Mouse (Mus musculus): ENCODE data around the gene Syvn1. TPM values are rescaled to one million over a fixed set of nuclear protein-coding genes. Genes with fewer than 3 reads are reported as not detected.

Syvn1 gene
- polyA plus RNA-seq, 1 experiment from 2014 or later: 32.8 TPM

- Histone ChIP-seq H3K4me2 (replicated peaks; ENCODE audit: low read depth, low read length) (peak within 1 kb of the TSS; percentile 90), H3K4me3 (ENCODE audit: low read length) (peak within 1 kb of the TSS; percentile 71), H3K4me1 (ENCODE audit: control insufficient read depth, insufficient read depth, low read length) (peaks cover 14% of the 10 kb centered on the region), H3K27me3 (ENCODE audit: control insufficient read depth, insufficient read depth, low read length) (no peaks in the 10 kb centered on the region), H3K9me3 (ENCODE audit: control insufficient read depth, low read length) (no peaks in the 10 kb centered on the region), H3K27ac (ENCODE audit: low read depth, low read length) (peak within 1 kb of the TSS; percentile 71), H3K9ac (ENCODE audit: low read depth, low read length) (peak within 1 kb of the TSS; percentile 76), H3K36me3 (ENCODE audit: control insufficient read depth, insufficient read depth, low read length) (peaks cover 54% of the 10 kb centered on the region)
- peak; percentile 90 for ATAC-seq (ENCODE audit: low FRiP score, low TSS enrichment)
- WGBS: under 1% methylated on average over 58 of the region's 58 CpGs
Observed at GRCm38 (mm10) chr19:6084478-6085248, 38.3 kb downstream of the Syvn1 start, which contains the start of the genes Zfpl1 and Cdca5. TSS of gene Zfpl1 (minus strand) at chr19:6084956. TSS of gene Cdca5 (plus strand) at chr19:6084983.

GRCm38 (mm10) chr19:6085417-6085879, 39.1 kb downstream of the Syvn1 start:
- peaks cover 56% of the 10 kb centered on the region for H3K36me3 ChIP-seq (ENCODE audit: control insufficient read depth, insufficient read depth, low read length)
- H3K27me3 ChIP-seq (ENCODE audit: control insufficient read depth, insufficient read depth, low read length): no peaks in the 10 kb centered on the region
- ATAC-seq (ENCODE audit: low FRiP score, low TSS enrichment): peak; percentile 88
- H3K9ac ChIP-seq (ENCODE audit: low read depth, low read length): peak overlapping the region; percentile 76
- H3K27ac ChIP-seq (ENCODE audit: low read depth, low read length): no peak overlapping the region
- H3K4me3 ChIP-seq (ENCODE audit: low read length): peak overlapping the region; percentile 71
- peaks cover 14% of the 10 kb centered on the region for H3K4me1 ChIP-seq (ENCODE audit: control insufficient read depth, insufficient read depth, low read length)
- peak overlapping the region; percentile 63 for H3K4me2 ChIP-seq (replicated peaks; ENCODE audit: low read depth, low read length)
- 1% methylated on average over 17 of the region's 17 CpGs for WGBS
- H3K9me3 ChIP-seq (ENCODE audit: control insufficient read depth, low read length): no peaks in the 10 kb centered on the region

GRCm38 (mm10) chr19:6088841-6089240, 42.5 kb downstream of the Syvn1 start:
- Histone ChIP-seq H3K36me3 (ENCODE audit: control insufficient read depth, insufficient read depth, low read length) (peaks cover 58% of the 10 kb centered on the region), H3K4me1 (ENCODE audit: control insufficient read depth, insufficient read depth, low read length) (peaks cover 9% of the 10 kb centered on the region), H3K27me3 (ENCODE audit: control insufficient read depth, insufficient read depth, low read length) (no peaks in the 10 kb centered on the region), H3K4me2 (replicated peaks; ENCODE audit: low read depth, low read length) (no peak overlapping the region), H3K9ac (ENCODE audit: low read depth, low read length) (no peak overlapping the region), H3K4me3 (ENCODE audit: low read length) (no peak overlapping the region), H3K27ac (ENCODE audit: low read depth, low read length) (no peak overlapping the region), H3K9me3 (ENCODE audit: control insufficient read depth, low read length) (no peaks in the 10 kb centered on the region)
- 94% methylated on average over 13 of the region's 13 CpGs for WGBS
- no peak for ATAC-seq (ENCODE audit: low FRiP score, low TSS enrichment)

GRCm38 (mm10) chr19:6094119-6094518, 47.7 kb downstream of the Syvn1 start, which contains the start of gene AC131692.1:
TSS of gene AC131692.1 (plus strand) at chr19:6094419.
- Histone ChIP-seq H3K27me3 (ENCODE audit: control insufficient read depth, insufficient read depth, low read length) (no peaks in the 10 kb centered on the region), H3K9me3 (ENCODE audit: control insufficient read depth, low read length) (no peaks in the 10 kb centered on the region), H3K4me3 (ENCODE audit: low read length) (no peak within 1 kb of the TSS), H3K27ac (ENCODE audit: low read depth, low read length) (no peak within 1 kb of the TSS), H3K4me2 (replicated peaks; ENCODE audit: low read depth, low read length) (no peak within 1 kb of the TSS), H3K36me3 (ENCODE audit: control insufficient read depth, insufficient read depth, low read length) (peaks cover 55% of the 10 kb centered on the region), H3K9ac (ENCODE audit: low read depth, low read length) (no peak within 1 kb of the TSS), H3K4me1 (ENCODE audit: control insufficient read depth, insufficient read depth, low read length) (no peaks in the 10 kb centered on the region)
- no peak for ATAC-seq (ENCODE audit: low FRiP score, low TSS enrichment)
- WGBS: 91% methylated on average over 7 of the region's 7 CpGs

- Histone ChIP-seq H3K4me2 (replicated peaks; ENCODE audit: low read depth, low read length) (no peak overlapping the region), H3K27me3 (ENCODE audit: control insufficient read depth, insufficient read depth, low read length) (no peaks in the 10 kb centered on the region), H3K9me3 (ENCODE audit: control insufficient read depth, low read length) (no peaks in the 10 kb centered on the region), H3K9ac (ENCODE audit: low read depth, low read length) (no peak overlapping the region), H3K4me1 (ENCODE audit: control insufficient read depth, insufficient read depth, low read length) (no peaks in the 10 kb centered on the region), H3K36me3 (ENCODE audit: control insufficient read depth, insufficient read depth, low read length) (peaks cover 22% of the 10 kb centered on the region), H3K4me3 (ENCODE audit: low read length) (no peak overlapping the region), H3K27ac (ENCODE audit: low read depth, low read length) (no peak overlapping the region)
- 94% methylated on average over 3 of the region's 3 CpGs for WGBS
- no peak for ATAC-seq (ENCODE audit: low FRiP score, low TSS enrichment)
Observed at GRCm38 (mm10) chr19:6097847-6098246, 51.5 kb downstream of the Syvn1 start.

- no peak for ATAC-seq (ENCODE audit: low FRiP score, low TSS enrichment)
Observed at GRCm38 (mm10) chr19:6101186-6101585, 54.8 kb downstream of the Syvn1 start.

GRCm38 (mm10) chr19:6102169-6102853, 55.9 kb downstream of the Syvn1 start:
- 76% methylated on average over 6 of the region's 6 CpGs for WGBS
- Histone ChIP-seq H3K9me3 (ENCODE audit: control insufficient read depth, low read length) (no peaks in the 10 kb centered on the region), H3K4me2 (replicated peaks; ENCODE audit: low read depth, low read length) (no peak overlapping the region), H3K27ac (ENCODE audit: low read depth, low read length) (no peak overlapping the region), H3K4me3 (ENCODE audit: low read length) (no peak overlapping the region), H3K27me3 (ENCODE audit: control insufficient read depth, insufficient read depth, low read length) (no peaks in the 10 kb centered on the region), H3K4me1 (ENCODE audit: control insufficient read depth, insufficient read depth, low read length) (no peaks in the 10 kb centered on the region), H3K36me3 (ENCODE audit: control insufficient read depth, insufficient read depth, low read length) (peaks cover 6% of the 10 kb centered on the region), H3K9ac (ENCODE audit: low read depth, low read length) (no peak overlapping the region)
- ATAC-seq (ENCODE audit: low FRiP score, low TSS enrichment): no peak

More at GRCm38 (mm10) chr19:6101186-6101585, 54.8 kb downstream of the Syvn1 start:
- 67% methylated on average over 6 of the region's 6 CpGs for WGBS
- Histone ChIP-seq H3K9ac (ENCODE audit: low read depth, low read length) (no peak overlapping the region), H3K9me3 (ENCODE audit: control insufficient read depth, low read length) (no peaks in the 10 kb centered on the region), H3K27me3 (ENCODE audit: control insufficient read depth, insufficient read depth, low read length) (no peaks in the 10 kb centered on the region), H3K27ac (ENCODE audit: low read depth, low read length) (no peak overlapping the region), H3K4me2 (replicated peaks; ENCODE audit: low read depth, low read length) (no peak overlapping the region), H3K4me3 (ENCODE audit: low read length) (no peak overlapping the region), H3K36me3 (ENCODE audit: control insufficient read depth, insufficient read depth, low read length) (peaks cover 6% of the 10 kb centered on the region), H3K4me1 (ENCODE audit: control insufficient read depth, insufficient read depth, low read length) (no peaks in the 10 kb centered on the region)
